Mouse (Mus musculus) E14TG2a.4 (cell line): ENCODE data around the gene Asxl2.

Experiments
- CTCF ChIP-seq: conservative IDR thresholded peaks from 2 replicates; pipeline ENCODE4 v1.5.1; 2014; ENCODE audit warnings: low read length
- NANOG ChIP-seq: IDR thresholded peaks from 2 replicates; pipeline ENCODE4 v1.6.1; 2014; ENCODE audit warnings: borderline replicate concordance, low read length, mixed read lengths
- POU5F1 ChIP-seq: IDR thresholded peaks from 2 replicates; pipeline ENCODE4 v1.6.1; 2014; ENCODE audit warnings: low read length, borderline replicate concordance

GRCm38 (mm10) chr12:3385271-3385670 is 41.4 kb upstream of the Asxl2 start:
- TF ChIP-seq CTCF (no peak), NANOG (no peak), POU5F1 (no peak)
